Mouse (Mus musculus) G1E (cell line): ENCODE results near the gene Mpzl1.

Source experiments
- CTCF ChIP-seq: IDR thresholded peaks from 2 replicates; pipeline ENCODE4 v1.5.1; 2012; ENCODE audit warnings: low read depth, low read length, inconsistent platforms, mixed read lengths
- GATA1 ChIP-seq: IDR thresholded peaks from 2 replicates; pipeline ENCODE4 v1.6.1; 2012; ENCODE audit warnings: borderline replicate concordance, low read length, inconsistent platforms, mixed read lengths
- POLR2AphosphoS5 ChIP-seq: IDR thresholded peaks from 2 replicates; pipeline ENCODE4 v1.6.1; 2012; ENCODE audit warnings: low read depth, low read length, inconsistent platforms; ENCODE audit not compliant: insufficient replicate concordance

DNA sequence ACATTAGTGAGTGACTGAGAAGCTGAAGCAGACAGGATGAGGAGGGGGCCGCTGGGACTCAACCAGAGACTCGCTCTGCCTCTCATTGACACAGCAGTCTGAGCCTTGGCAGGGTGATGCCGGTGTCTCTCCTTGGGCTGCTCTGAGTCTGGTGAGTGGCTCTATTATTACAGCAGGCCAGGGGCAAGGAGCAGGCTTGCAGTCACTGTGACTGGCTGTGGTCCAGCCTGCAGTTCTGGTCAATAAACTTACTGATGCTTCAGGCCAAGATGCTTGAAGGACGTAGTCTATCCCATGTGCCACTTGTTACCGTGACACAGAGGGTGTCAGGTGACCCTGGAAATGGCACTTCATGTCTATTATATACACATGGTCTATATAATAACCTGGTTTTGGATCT is 31.4 kb upstream of the Mpzl1 start:
- no peak for TF ChIP-seq CTCF
- no peak for TF ChIP-seq POLR2AphosphoS5
- TF ChIP-seq GATA1: no peak
